Mouse (Mus musculus) forebrain, embryonic 12.5 days (tissue): ENCODE results near the gene Stxbp1. TPM values are rescaled to one million over a fixed set of nuclear protein-coding genes. Genes with fewer than 3 reads are reported as not detected.
A peak's percentile ranks its signal among the peaks of the same experiment; 100 is the strongest.

Source experiments
- ATAC-seq: fragments of 200-750 bp; cut with Nextera tagmentation; 2 replicates; pipeline ENCODE4 v1.8.0; 2017; ENCODE audit warnings: moderate TSS enrichment; ENCODE audit not compliant: low FRiP score
- H3K27ac ChIP-seq: fragments of 300-500 bp; sonication (generic); 2 replicates; pipeline ENCODE4 v1.5.1; 2016; ENCODE audit warnings: mild to moderate bottlenecking
- H3K27me3 ChIP-seq: fragments of 300-500 bp; sonication (generic); 2 replicates; pipeline ENCODE4 v1.6.1; 2016; ENCODE audit warnings: mild to moderate bottlenecking
- H3K36me3 ChIP-seq: fragments of 300-500 bp; sonication (generic); replicated peaks from 2 replicates; pipeline ENCODE4 v1.6.1; 2016; ENCODE audit warnings: mild to moderate bottlenecking
- H3K4me1 ChIP-seq: fragments of 300-500 bp; sonication (generic); 2 replicates; pipeline ENCODE4 v1.6.1; 2016
- H3K4me2 ChIP-seq: fragments of 300-500 bp; sonication (generic); 2 replicates; pipeline ENCODE4 v1.6.1; 2016; ENCODE audit warnings: mild to moderate bottlenecking, moderate library complexity
- H3K4me3 ChIP-seq: fragments of 300-500 bp; sonication (generic); replicated peaks from 2 replicates; pipeline ENCODE4 v1.5.1; 2016; ENCODE audit warnings: mild to moderate bottlenecking
- H3K9ac ChIP-seq: fragments of 300-500 bp; sonication (generic); 2 replicates; pipeline ENCODE4 v1.6.1; 2016; ENCODE audit warnings: mild to moderate bottlenecking
- H3K9me3 ChIP-seq: fragments of 300-500 bp; sonication (generic); 2 replicates; pipeline ENCODE4 v1.6.1; 2016
- WGBS: fragments of 180-500 bp; shearing (Covaris S2); methylation state at CpG from one replicate; pipeline ENCODE4 v1.1.7; 2016; 5-methylcytosine and 5-hydroxymethylcytosine counted together
- polyA plus RNA-seq: library from polyadenylated mRNA; unstranded; fragments of >200 nt; fragmentation: Nextera tagmentation; extraction: Ambion mirVana; gene quantifications from 2 replicates; pipeline ENCODE4 v1.2.1, GENCODE M21; 2016

Stxbp1 gene
- polyA plus RNA-seq, 1 experiment from 2014 or later, result 68.5 TPM

- Histone ChIP-seq H3K9ac (no peak overlapping the region), H3K27me3 (peaks cover 11% of the 10 kb centered on the region; the same call in 1 of the 2 replicates), H3K36me3 (no peaks in the 10 kb centered on the region), H3K4me1 (peaks cover 55% of the 10 kb centered on the region), H3K4me2 (no peak overlapping the region), H3K4me3 (no peak overlapping the region), H3K27ac (peak overlapping the region; percentile 16; the same call in 1 of the 2 replicates), H3K9me3 (no peaks in the 10 kb centered on the region)
- ATAC-seq, result no peak
- WGBS, result 20% methylated on average over 6 of the region's 6 CpGs
Measured at GRCm38 (mm10) chr2:32881054-32881453, 34.0 kb upstream of the Stxbp1 start.

- no peak overlapping the region for H3K4me3 ChIP-seq
- no peak for ATAC-seq
- no peak overlapping the region for H3K4me2 ChIP-seq
- H3K27me3 ChIP-seq, result peaks cover 11% of the 10 kb centered on the region; the same call in 1 of the 2 replicates
- no peaks in the 10 kb centered on the region for H3K9me3 ChIP-seq
- 79% methylated on average over 5 of the region's 5 CpGs for WGBS
- H3K4me1 ChIP-seq, result peaks cover 63% of the 10 kb centered on the region
- H3K36me3 ChIP-seq, result no peaks in the 10 kb centered on the region
- no peak overlapping the region for H3K27ac ChIP-seq
- no peak overlapping the region for H3K9ac ChIP-seq
Measured at GRCm38 (mm10) chr2:32879593-32879992, 32.5 kb upstream of the Stxbp1 start.

GRCm38 (mm10) chr2:32878396-32878795 lies 31.4 kb upstream of the Stxbp1 start:
- Histone ChIP-seq H3K27me3 (peaks cover 11% of the 10 kb centered on the region; the same call in 1 of the 2 replicates), H3K36me3 (no peaks in the 10 kb centered on the region), H3K4me3 (no peak overlapping the region), H3K27ac (no peak overlapping the region), H3K4me2 (peak overlapping the region; percentile 94), H3K9me3 (no peaks in the 10 kb centered on the region), H3K9ac (no peak overlapping the region), H3K4me1 (peaks cover 73% of the 10 kb centered on the region)
- no peak for ATAC-seq
- WGBS, result 67% methylated on average over 3 of the region's 3 CpGs

- peak overlapping the region; percentile 90; the same call in 1 of the 2 replicates for H3K9ac ChIP-seq
- H3K4me3 ChIP-seq, result peak overlapping the region; percentile 68
- no peaks in the 10 kb centered on the region for H3K36me3 ChIP-seq
- peaks cover 11% of the 10 kb centered on the region; the same call in 1 of the 2 replicates for H3K27me3 ChIP-seq
- H3K4me1 ChIP-seq, result peaks cover 73% of the 10 kb centered on the region
- peak overlapping the region; percentile 94 for H3K4me2 ChIP-seq
- WGBS, result 52% methylated on average over 6 of the region's 6 CpGs
- no peak overlapping the region for H3K27ac ChIP-seq
- ATAC-seq, result no peak
- H3K9me3 ChIP-seq, result no peaks in the 10 kb centered on the region
Measured at GRCm38 (mm10) chr2:32877761-32878393, 30.8 kb upstream of the Stxbp1 start.

- Histone ChIP-seq H3K36me3 (no peaks in the 10 kb centered on the region), H3K9me3 (no peaks in the 10 kb centered on the region), H3K9ac (peak overlapping the region; percentile 90), H3K27me3 (peaks cover 11% of the 10 kb centered on the region; the same call in 1 of the 2 replicates), H3K4me3 (peak overlapping the region; percentile 68), H3K4me2 (peak overlapping the region; percentile 94), H3K4me1 (peaks cover 68% of the 10 kb centered on the region), H3K27ac (0 out of 2 replicates have a peak overlapping the region, but pooled peaks have one; percentile 25)
- ATAC-seq, result no peak
- WGBS, result 29% methylated on average over 5 of the region's 5 CpGs
Measured at GRCm38 (mm10) chr2:32877303-32877702, 30.3 kb upstream of the Stxbp1 start.

- 3% methylated on average over 20 of the region's 20 CpGs for WGBS
- Histone ChIP-seq H3K27ac (peak overlapping the region; percentile 86; the same call in 1 of the 2 replicates), H3K9me3 (no peaks in the 10 kb centered on the region), H3K4me1 (peaks cover 66% of the 10 kb centered on the region), H3K36me3 (no peaks in the 10 kb centered on the region), H3K4me2 (peak overlapping the region; percentile 94), H3K9ac (peak overlapping the region; percentile 90), H3K4me3 (peak overlapping the region; percentile 68), H3K27me3 (peaks cover 11% of the 10 kb centered on the region; the same call in 1 of the 2 replicates)
- ATAC-seq, result peak; percentile 9; the same call in 1 of the 2 replicates
Measured at GRCm38 (mm10) chr2:32876490-32877302, 29.7 kb upstream of the Stxbp1 start.

GRCm38 (mm10) chr2:32875675-32876489 lies 28.8 kb upstream of the Stxbp1 start, which contains the start of gene Fam129b:
Gene Fam129b (plus strand): TSS chr2:32876114.
- Histone ChIP-seq H3K9ac (peak within 1 kb of the TSS; percentile 90), H3K4me3 (peak within 1 kb of the TSS; percentile 68), H3K4me1 (peaks cover 58% of the 10 kb centered on the region), H3K9me3 (no peaks in the 10 kb centered on the region), H3K27me3 (peaks cover 11% of the 10 kb centered on the region; the same call in 1 of the 2 replicates), H3K27ac (peak within 1 kb of the TSS; percentile 86), H3K4me2 (peak within 1 kb of the TSS; percentile 94), H3K36me3 (no peaks in the 10 kb centered on the region)
- under 1% methylated on average over 54 of the region's 68 CpGs for WGBS
- peak; percentile 91 for ATAC-seq

- Histone ChIP-seq H3K4me2 (peak overlapping the region; percentile 94), H3K9me3 (no peaks in the 10 kb centered on the region), H3K27ac (peak overlapping the region; percentile 86), H3K4me1 (peaks cover 50% of the 10 kb centered on the region), H3K27me3 (peaks cover 11% of the 10 kb centered on the region; the same call in 1 of the 2 replicates), H3K36me3 (no peaks in the 10 kb centered on the region), H3K9ac (peak overlapping the region; percentile 90), H3K4me3 (peak overlapping the region; percentile 68)
- peak; percentile 37 for ATAC-seq
- WGBS, result 11% methylated on average over 15 of the region's 15 CpGs
Measured at GRCm38 (mm10) chr2:32874951-32875674, 28.1 kb upstream of the Stxbp1 start.

- WGBS, result 86% methylated on average over 3 of the region's 3 CpGs
- H3K4me1 ChIP-seq, result peaks cover 44% of the 10 kb centered on the region
- H3K4me2 ChIP-seq, result peak overlapping the region; percentile 94; the same call in 1 of the 2 replicates
- H3K27me3 ChIP-seq, result peaks cover 11% of the 10 kb centered on the region; the same call in 1 of the 2 replicates
- no peak overlapping the region for H3K9ac ChIP-seq
- no peak for ATAC-seq
- no peak overlapping the region for H3K4me3 ChIP-seq
- H3K9me3 ChIP-seq, result no peaks in the 10 kb centered on the region
- no peak overlapping the region for H3K27ac ChIP-seq
- H3K36me3 ChIP-seq, result no peaks in the 10 kb centered on the region
Measured at GRCm38 (mm10) chr2:32874070-32874469, 27.0 kb upstream of the Stxbp1 start.

GRCm38 (mm10) chr2:32870275-32871100 lies 23.4 kb upstream of the Stxbp1 start:
- H3K4me1 ChIP-seq, result peaks cover 18% of the 10 kb centered on the region
- no peak for ATAC-seq
- H3K9ac ChIP-seq, result no peak overlapping the region
- no peak overlapping the region for H3K27ac ChIP-seq
- no peaks in the 10 kb centered on the region for H3K36me3 ChIP-seq
- WGBS, result 59% methylated on average over 7 of the region's 8 CpGs
- no peak overlapping the region for H3K4me3 ChIP-seq
- H3K4me2 ChIP-seq, result no peak overlapping the region
- no peaks in the 10 kb centered on the region for H3K9me3 ChIP-seq
- no peaks in the 10 kb centered on the region for H3K27me3 ChIP-seq
